Mouse (Mus musculus): ENCODE measurements around the gene Pcsk1n. TPM values are rescaled to one million over a fixed set of nuclear protein-coding genes. Genes with fewer than 3 reads are reported as not detected.

Pcsk1n gene
- polyA plus RNA-seq, 1 experiment from 2014 or later = 0.18 TPM

Other genes starting within 250 kb of the Pcsk1n start
- gene Plp2, start 248.4 kb upstream of the Pcsk1n start, polyA plus RNA-seq (2015; fragmentation: Nextera tagmentation; extraction: Ambion mirVana) = 28.2 and 32.5 TPM in 2 replicates
- gene Magix, start 238.6 kb upstream of the Pcsk1n start, polyA plus RNA-seq (2015; fragmentation: Nextera tagmentation; extraction: Ambion mirVana) = not detected in 2 replicates
- 15.0 and 17.7 TPM in 2 replicates for gene Gpkow, start 222.7 kb upstream of the Pcsk1n start, polyA plus RNA-seq (2015; fragmentation: Nextera tagmentation; extraction: Ambion mirVana)
- 13.3 and 15.2 TPM in 2 replicates for gene Wdr45, start 205.5 kb upstream of the Pcsk1n start, polyA plus RNA-seq (2015; fragmentation: Nextera tagmentation; extraction: Ambion mirVana)
- 0.25 TPM in 1 of 2 replicates, not detected in the other for gene Gm45208, start 197.6 kb upstream of the Pcsk1n start, polyA plus RNA-seq (2015; fragmentation: Nextera tagmentation; extraction: Ambion mirVana)
- gene Praf2, start 191.4 kb upstream of the Pcsk1n start, polyA plus RNA-seq (2015; fragmentation: Nextera tagmentation; extraction: Ambion mirVana) = 8.3 and 9.1 TPM in 2 replicates
- gene Ccdc120, start 168.9 kb upstream of the Pcsk1n start, polyA plus RNA-seq (2015; fragmentation: Nextera tagmentation; extraction: Ambion mirVana) = 1.7 TPM in 2 replicates
- gene Tfe3, start 157.3 kb upstream of the Pcsk1n start, polyA plus RNA-seq (2015; fragmentation: Nextera tagmentation; extraction: Ambion mirVana) = 8.9 and 10.1 TPM in 2 replicates
- 30.6 and 32.3 TPM in 2 replicates for gene Gripap1, start 130.1 kb upstream of the Pcsk1n start, polyA plus RNA-seq (2015; fragmentation: Nextera tagmentation; extraction: Ambion mirVana)
- gene Kcnd1, start 97.5 kb upstream of the Pcsk1n start, polyA plus RNA-seq (2015; fragmentation: Nextera tagmentation; extraction: Ambion mirVana) = 0.13 and 0.34 TPM in 2 replicates
- gene Otud5, start 78.5 kb upstream of the Pcsk1n start, polyA plus RNA-seq (2015; fragmentation: Nextera tagmentation; extraction: Ambion mirVana) = 33.8 and 35.7 TPM in 2 replicates
- 2.8 and 4.3 TPM in 2 replicates for gene Pim2, start 41.6 kb upstream of the Pcsk1n start, polyA plus RNA-seq (2015; fragmentation: Nextera tagmentation; extraction: Ambion mirVana)
- 17.1 and 17.8 TPM in 2 replicates for gene Slc35a2, start 35.8 kb upstream of the Pcsk1n start, polyA plus RNA-seq (2015; fragmentation: Nextera tagmentation; extraction: Ambion mirVana)
- gene Pqbp1, start 20.6 kb upstream of the Pcsk1n start, polyA plus RNA-seq (2015; fragmentation: Nextera tagmentation; extraction: Ambion mirVana) = 58.2 and 60.3 TPM in 2 replicates
- gene Timm17b, start 20.5 kb upstream of the Pcsk1n start, polyA plus RNA-seq (2015; fragmentation: Nextera tagmentation; extraction: Ambion mirVana) = 96.5 and 97.0 TPM in 2 replicates
- not detected in 2 replicates for gene Gm10491, start 12.0 kb upstream of the Pcsk1n start, polyA plus RNA-seq (2015; fragmentation: Nextera tagmentation; extraction: Ambion mirVana)
- not detected in 2 replicates for gene Gm10490, start 10.3 kb upstream of the Pcsk1n start, polyA plus RNA-seq (2015; fragmentation: Nextera tagmentation; extraction: Ambion mirVana)
- not detected in 2 replicates for gene Eras, start 8.8 kb downstream of the Pcsk1n start, polyA plus RNA-seq (2015; fragmentation: Nextera tagmentation; extraction: Ambion mirVana)
- 8.9 and 10.5 TPM in 2 replicates for gene Hdac6, start 28.1 kb downstream of the Pcsk1n start, polyA plus RNA-seq (2015; fragmentation: Nextera tagmentation; extraction: Ambion mirVana)
- 135 and 145 TPM in 2 replicates for gene Gata1, start 58.2 kb downstream of the Pcsk1n start, polyA plus RNA-seq (2015; fragmentation: Nextera tagmentation; extraction: Ambion mirVana)
- 0.29 and 0.36 TPM in 2 replicates for gene Glod5, start 98.7 kb downstream of the Pcsk1n start, polyA plus RNA-seq (2015; fragmentation: Nextera tagmentation; extraction: Ambion mirVana)
- gene Suv39h1, start 154.9 kb downstream of the Pcsk1n start, polyA plus RNA-seq (2015; fragmentation: Nextera tagmentation; extraction: Ambion mirVana) = 40.2 and 47.3 TPM in 2 replicates
- gene Was, start 170.7 kb downstream of the Pcsk1n start, polyA plus RNA-seq (2015; fragmentation: Nextera tagmentation; extraction: Ambion mirVana) = 2.4 and 3.4 TPM in 2 replicates
- 6.8 and 7.1 TPM in 2 replicates for gene Wdr13, start 213.1 kb downstream of the Pcsk1n start, polyA plus RNA-seq (2015; fragmentation: Nextera tagmentation; extraction: Ambion mirVana)
- gene Rbm3, start 226.1 kb downstream of the Pcsk1n start, polyA plus RNA-seq (2015; fragmentation: Nextera tagmentation; extraction: Ambion mirVana) = 328 and 361 TPM in 2 replicates

All from liver, embryonic 13.5 days (tissue).